Mouse (Mus musculus) erythroblast, embryonic 14.5 days (primary cell): Measurements from ENCODE around the gene Prm2. TPM values are rescaled to one million over a fixed set of nuclear protein-coding genes. Genes with fewer than 3 reads are reported as not detected.

Experiments
- H3K27me3 ChIP-seq: 2 replicates; pipeline ENCODE4 v1.6.1; 2012; ENCODE audit warnings: inconsistent platforms; ENCODE audit not compliant: control insufficient read depth
- H3K36me3 ChIP-seq: 2 replicates; pipeline ENCODE4 v1.6.1; 2012; ENCODE audit warnings: mild to moderate bottlenecking, inconsistent platforms; ENCODE audit not compliant: control insufficient read depth
- H3K4me1 ChIP-seq: 2 replicates; pipeline ENCODE4 v1.6.1; 2012; ENCODE audit warnings: inconsistent platforms; ENCODE audit not compliant: control insufficient read depth
- H3K4me3 ChIP-seq: replicated peaks from 2 replicates; pipeline ENCODE3; 2012; ENCODE audit warnings: moderate library complexity, mild to moderate bottlenecking, inconsistent platforms
- H3K9me3 ChIP-seq: 2 replicates; pipeline ENCODE4 v1.6.1; 2012; ENCODE audit warnings: low read length, inconsistent platforms, mixed read lengths; ENCODE audit not compliant: control insufficient read depth
- GATA1 ChIP-seq: IDR thresholded peaks from 2 replicates; pipeline ENCODE4 v1.6.1; 2012; ENCODE audit warnings: low read length, inconsistent platforms, mixed read lengths
- TAL1 ChIP-seq: IDR thresholded peaks from 3 replicates; pipeline ENCODE4 v1.6.1; 2012; ENCODE audit warnings: low read length, inconsistent platforms, mixed read lengths
- polyA plus RNA-seq: library from polyadenylated mRNA; stranded (reverse); fragments of >175 nt; gene quantifications from 2 replicates; pipeline ENCODE4 v1.2.3, GENCODE M21; 2012

The Prm2 gene
- polyA plus RNA-seq, 1 experiment: not detected

DNA sequence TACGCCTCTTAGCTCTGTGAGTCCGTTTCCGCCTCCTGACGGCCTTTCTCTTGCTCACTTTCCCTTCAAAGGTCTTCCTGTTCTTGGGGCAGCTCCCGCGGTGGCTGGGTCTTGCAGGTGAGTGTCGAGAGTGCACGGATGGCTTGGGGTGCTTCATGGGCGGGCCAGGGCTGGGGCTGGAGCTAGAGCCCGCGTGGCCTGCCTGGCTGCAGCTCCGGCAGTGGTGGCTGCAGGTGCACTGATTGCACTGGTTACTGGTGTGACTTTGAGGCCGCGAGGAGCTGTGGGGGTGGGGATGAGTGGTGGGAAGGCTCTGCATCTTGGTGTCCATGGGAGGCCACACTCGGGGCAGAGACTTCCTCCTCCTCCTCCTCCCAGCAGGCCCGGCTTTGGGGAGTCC lies 7.7 kb downstream of the Prm2 start, which contains the start of gene Tnp2:
TSS of gene Tnp2 (minus strand) at position 390 of the 400 bp plus-strand sequence.
- Histone ChIP-seq H3K27me3 (peaks cover 28% of the 10 kb centered on the region), H3K4me3 (no peak within 1 kb of the TSS), H3K9me3 (peaks cover 7% of the 10 kb centered on the region; the same call in 1 of the 2 replicates), H3K4me1 (peaks cover 26% of the 10 kb centered on the region), H3K36me3 (no peaks in the 10 kb centered on the region)
- TF ChIP-seq GATA1: no peak
- no peak for TF ChIP-seq TAL1

DNA sequence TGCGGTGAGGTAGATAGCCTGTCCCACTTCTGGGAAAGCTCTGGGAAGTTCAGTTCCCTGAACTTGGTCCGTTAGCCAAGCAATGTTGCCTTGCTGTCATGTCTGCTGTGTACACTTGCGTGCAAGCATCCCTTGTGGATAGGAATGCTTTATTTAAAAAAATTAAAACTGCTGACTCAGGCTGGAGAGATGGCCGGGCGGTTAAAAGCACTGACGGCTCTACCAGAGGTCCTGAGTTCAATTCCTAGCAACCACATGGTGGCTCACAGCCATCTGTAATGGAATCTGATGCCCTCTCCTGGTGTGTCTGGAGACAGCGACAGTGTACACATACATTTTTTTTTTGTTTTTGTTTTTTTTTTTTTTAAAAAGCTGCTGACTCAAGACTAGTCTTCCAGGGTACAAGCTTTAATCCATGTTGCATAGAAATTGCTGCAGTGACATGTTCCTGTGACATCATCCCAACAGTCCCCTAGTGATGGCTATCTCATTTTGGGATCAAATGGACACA lies 8.3 kb downstream of the Prm2 start:
- H3K36me3 ChIP-seq: no peaks in the 10 kb centered on the region
- peaks cover 34% of the 10 kb centered on the region for H3K27me3 ChIP-seq
- no peak for TF ChIP-seq TAL1
- TF ChIP-seq GATA1: no peak
- peaks cover 7% of the 10 kb centered on the region; the same call in 1 of the 2 replicates for H3K9me3 ChIP-seq
- H3K4me3 ChIP-seq: no peak overlapping the region
- H3K4me1 ChIP-seq: peaks cover 26% of the 10 kb centered on the region

GRCm38 (mm10) chr16:10786782-10787547 lies 9.0 kb downstream of the Prm2 start:
- peaks cover 41% of the 10 kb centered on the region for H3K27me3 ChIP-seq
- H3K4me3 ChIP-seq: peak overlapping the region; percentile 90
- TF ChIP-seq GATA1: no peak
- peaks cover 26% of the 10 kb centered on the region for H3K4me1 ChIP-seq
- H3K9me3 ChIP-seq: peaks cover 7% of the 10 kb centered on the region; the same call in 1 of the 2 replicates
- H3K36me3 ChIP-seq: no peaks in the 10 kb centered on the region

- Histone ChIP-seq H3K36me3 (no peaks in the 10 kb centered on the region), H3K4me1 (peaks cover 26% of the 10 kb centered on the region), H3K4me3 (peak overlapping the region; percentile 90), H3K9me3 (peaks cover 7% of the 10 kb centered on the region; the same call in 1 of the 2 replicates), H3K27me3 (peaks cover 47% of the 10 kb centered on the region)
- TF ChIP-seq GATA1 (no peak), TAL1 (no peak)
Measured at GRCm38 (mm10) chr16:10786288-10786687, 9.6 kb downstream of the Prm2 start.

GRCm38 (mm10) chr16:10785371-10786231 lies 10.3 kb downstream of the Prm2 start, which contains the start of gene Socs1:
Gene Socs1 (minus strand): TSS chr16:10785536.
- H3K4me3 ChIP-seq: peak within 1 kb of the TSS; percentile 90
- H3K9me3 ChIP-seq: peaks cover 7% of the 10 kb centered on the region; the same call in 1 of the 2 replicates
- H3K27me3 ChIP-seq: peaks cover 51% of the 10 kb centered on the region
- H3K36me3 ChIP-seq: no peaks in the 10 kb centered on the region
- peaks cover 26% of the 10 kb centered on the region for H3K4me1 ChIP-seq
- TF ChIP-seq GATA1: no peak
- TF ChIP-seq TAL1: no peak

DNA sequence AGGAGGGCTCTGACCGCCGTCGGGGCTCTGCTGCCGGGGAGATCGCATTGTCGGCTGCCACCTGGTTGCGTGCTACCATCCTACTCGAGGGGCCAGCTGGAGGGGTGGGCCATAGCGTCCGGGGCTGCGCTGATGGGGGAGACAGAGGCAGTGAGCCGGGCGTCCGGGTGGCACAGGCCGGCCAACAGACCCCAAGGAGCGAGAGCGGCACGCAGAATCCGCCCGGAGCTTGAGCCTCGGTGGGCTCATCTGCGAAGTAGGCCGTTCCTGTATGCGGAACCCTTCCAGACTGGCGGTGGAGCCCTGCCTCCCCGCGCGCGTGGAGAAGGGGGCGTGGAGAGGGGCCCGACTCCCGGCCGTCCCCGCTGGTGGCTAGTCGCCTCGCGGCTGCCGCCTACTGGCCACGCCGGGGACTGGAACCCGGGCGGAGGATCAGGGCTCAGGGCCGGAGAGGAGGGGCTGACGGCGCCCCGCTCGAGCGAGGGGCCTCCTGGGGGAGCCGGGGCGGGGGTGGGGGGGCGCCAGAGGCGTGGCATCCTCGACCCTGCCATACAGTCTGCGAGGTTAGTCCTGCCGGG lies 11.1 kb downstream of the Prm2 start:
- peaks cover 26% of the 10 kb centered on the region for H3K4me1 ChIP-seq
- H3K36me3 ChIP-seq: no peaks in the 10 kb centered on the region
- peak overlapping the region; percentile 90 for H3K4me3 ChIP-seq
- TF ChIP-seq TAL1 (no peak), GATA1 (no peak)
- H3K27me3 ChIP-seq: peaks cover 51% of the 10 kb centered on the region
- peaks cover 7% of the 10 kb centered on the region; the same call in 1 of the 2 replicates for H3K9me3 ChIP-seq

- H3K36me3 ChIP-seq: no peaks in the 10 kb centered on the region
- TF ChIP-seq GATA1 (no peak), TAL1 (no peak)
- H3K9me3 ChIP-seq: peaks cover 7% of the 10 kb centered on the region; the same call in 1 of the 2 replicates
- H3K4me1 ChIP-seq: peaks cover 26% of the 10 kb centered on the region
- peaks cover 51% of the 10 kb centered on the region for H3K27me3 ChIP-seq
- peak overlapping the region; percentile 90 for H3K4me3 ChIP-seq
Measured at GRCm38 (mm10) chr16:10783883-10784792, 11.8 kb downstream of the Prm2 start.

GRCm38 (mm10) chr16:10783451-10783850 lies 12.5 kb downstream of the Prm2 start:
- TF ChIP-seq TAL1 (no peak), GATA1 (no peak)
- Histone ChIP-seq H3K9me3 (peaks cover 7% of the 10 kb centered on the region; the same call in 1 of the 2 replicates), H3K27me3 (peaks cover 50% of the 10 kb centered on the region), H3K36me3 (no peaks in the 10 kb centered on the region), H3K4me3 (no peak overlapping the region), H3K4me1 (peaks cover 26% of the 10 kb centered on the region)
